Mouse (Mus musculus) liver, adult 2 months (tissue): ENCODE measurements around the gene Cux1.

Experiments used
- CTCF ChIP-seq: fragments of 200-500 bp; IDR thresholded peaks from 2 replicates; pipeline ENCODE4 v1.5.1; 2011; ENCODE audit warnings: low read depth, low read length, control low read depth
- POLR2A ChIP-seq: fragments of 200-500 bp; IDR thresholded peaks from 2 replicates; pipeline ENCODE4 v1.6.1; 2011; ENCODE audit warnings: low read length, control low read depth; ENCODE audit not compliant: insufficient read depth; ENCODE audit errors: extremely low read depth

- TF ChIP-seq POLR2A = no peak
- TF ChIP-seq CTCF = no peak
Observed at GRCm38 (mm10) chr5:136476272-136476671, 91.0 kb downstream of the Cux1 start.
